ENCODE assay signal across 23 mouse cellular contexts in the genomic region with DNA sequence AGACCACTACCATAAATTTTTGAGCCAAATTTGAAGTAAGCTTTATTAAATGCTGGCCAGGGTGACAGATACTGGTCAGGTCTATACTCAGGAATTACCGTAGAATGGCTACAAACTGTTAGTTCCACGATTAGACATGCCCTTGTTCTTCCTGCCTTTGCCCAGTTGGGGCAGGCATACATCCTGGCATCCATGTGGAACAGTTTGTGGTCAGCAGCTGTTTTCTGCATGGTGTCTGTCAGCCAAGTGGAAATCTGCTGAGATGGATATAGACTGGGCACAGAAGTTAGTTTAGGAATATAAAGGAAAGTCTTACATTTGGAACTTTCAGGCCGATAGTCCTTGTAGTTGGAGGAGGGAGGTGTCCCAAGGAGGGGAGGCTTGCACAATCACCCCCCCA.
DNase-seq lines count a peak whose midpoint lies in the region; ATAC-seq and TF ChIP-seq lines count a peak whose summit lies in the region.
"Had no signal": no experiment of that assay in that cellular context is flagged by ENCODE, and none has a peak within 500 bp of the region (broad histone marks: within the 10 kb centered on the region; RNA-seq: fewer than 3 reads in every experiment).

No protein-coding gene starts in this region.

- H3K9me3 ChIP-seq in forebrain, postnatal 0 days (ENCODE audit: low read length), result no peaks in the 10 kb centered on the region
- H3K9me3 ChIP-seq in forebrain, embryonic 13.5 days (replicated peaks), result no peaks in the 10 kb centered on the region
- no peaks in the 10 kb centered on the region for H3K9me3 ChIP-seq in lung, postnatal 0 days (ENCODE audit: low read length)
- H3K9me3 ChIP-seq in intestine, embryonic 15.5 days, result no peaks in the 10 kb centered on the region
- H3K9me3 ChIP-seq: embryonic facial prominence, embryonic 12.5 days; forebrain, embryonic 12.5 days; hindbrain, embryonic 13.5 days had no signal

- no peak overlapping the region for H3K4me3 ChIP-seq in forebrain, postnatal 0 days (ENCODE audit: low read depth, low read length)
- H3K4me3 ChIP-seq in forebrain, embryonic 13.5 days, result no peak overlapping the region
- H3K4me3 ChIP-seq in lung, postnatal 0 days (ENCODE audit: low read depth, low read length), result no peak overlapping the region
- no peak overlapping the region for H3K4me3 ChIP-seq in lung, adult 2 months (replicated peaks; ENCODE audit: extremely low read depth, low read depth, low read length)
- no peak overlapping the region for H3K4me3 ChIP-seq in intestine, embryonic 15.5 days (replicated peaks)
- H3K4me3 ChIP-seq: embryonic facial prominence, embryonic 12.5 days; erythroblast, embryonic 14.5 days; forebrain, embryonic 12.5 days; gastrocnemius, adult 2 months; hindbrain, embryonic 13.5 days had no signal

- TF ChIP-seq POLR2A in lung, adult 2 months (IDR thresholded peaks at IDR 0.05; ENCODE audit: borderline replicate concordance, extremely low read depth, low read depth, low read length), result no peak

- H3K27me3 ChIP-seq in forebrain, postnatal 0 days (ENCODE audit: insufficient read depth, low read length), result no peaks in the 10 kb centered on the region
- no peaks in the 10 kb centered on the region for H3K27me3 ChIP-seq in forebrain, embryonic 13.5 days
- H3K27me3 ChIP-seq in lung, postnatal 0 days (replicated peaks; ENCODE audit: insufficient read depth, low read length), result no peaks in the 10 kb centered on the region
- no peaks in the 10 kb centered on the region for H3K27me3 ChIP-seq in Patski
- H3K27me3 ChIP-seq in intestine, embryonic 15.5 days (replicated peaks), result no peaks in the 10 kb centered on the region
- H3K27me3 ChIP-seq: embryonic facial prominence, embryonic 12.5 days; forebrain, embryonic 12.5 days; hindbrain, embryonic 13.5 days had no signal

- no peak overlapping the region for H3K4me2 ChIP-seq in forebrain, postnatal 0 days (ENCODE audit: low read depth)
- no peak overlapping the region for H3K4me2 ChIP-seq in forebrain, embryonic 13.5 days
- H3K4me2 ChIP-seq in lung, postnatal 0 days (replicated peaks; ENCODE audit: low read depth, low read length), result no peak overlapping the region
- no peak overlapping the region for H3K4me2 ChIP-seq in intestine, embryonic 15.5 days (replicated peaks)
- H3K4me2 ChIP-seq: embryonic facial prominence, embryonic 12.5 days; forebrain, embryonic 12.5 days; heart, embryonic 11.5 days; hindbrain, embryonic 13.5 days had no signal

- H3K36me3 ChIP-seq in forebrain, postnatal 0 days (ENCODE audit: insufficient read depth), result no peaks in the 10 kb centered on the region
- H3K36me3 ChIP-seq in forebrain, embryonic 13.5 days (ENCODE audit: poor library complexity, severe bottlenecking), result no peaks in the 10 kb centered on the region
- H3K36me3 ChIP-seq in lung, postnatal 0 days (ENCODE audit: insufficient read depth, low read length), result no peaks in the 10 kb centered on the region
- no peaks in the 10 kb centered on the region for H3K36me3 ChIP-seq in intestine, embryonic 15.5 days
- H3K36me3 ChIP-seq: embryonic facial prominence, embryonic 12.5 days; forebrain, embryonic 12.5 days; hindbrain, embryonic 13.5 days had no signal

- in situ Hi-C loops in Patski (cut with MboI; ENCODE audit: low pct_unique_long_range_greater_than_20kb), result no loop called here

- TF ChIP-seq EP300 in lung, postnatal 0 days (IDR thresholded peaks at IDR 0.05), result no peak

- H3K9ac ChIP-seq in forebrain, postnatal 0 days, result no peak overlapping the region
- no peak overlapping the region for H3K9ac ChIP-seq in forebrain, embryonic 13.5 days
- H3K9ac ChIP-seq in lung, postnatal 0 days (replicated peaks; ENCODE audit: low read depth), result no peak overlapping the region
- H3K9ac ChIP-seq in intestine, embryonic 15.5 days, result no peak overlapping the region
- H3K9ac ChIP-seq: embryonic facial prominence, embryonic 12.5 days; forebrain, embryonic 12.5 days; hindbrain, embryonic 13.5 days had no signal

- WGBS in forebrain, postnatal 0 days, result 90% methylated on average over 3 of the region's 3 CpGs
- WGBS in forebrain, embryonic 13.5 days, result 95% methylated on average over 3 of the region's 3 CpGs
- WGBS in lung, postnatal 0 days, result 83% methylated on average over 3 of the region's 3 CpGs
- 89% methylated on average over 3 of the region's 3 CpGs for WGBS in lung, adult 2 months
- 90% methylated on average over 3 of the region's 3 CpGs for WGBS in intestine, embryonic 15.5 days

- POLR2A ChIA-PET in Patski (lab: Charles Lee), result no interaction called here

- no peaks in the 10 kb centered on the region for H3K4me1 ChIP-seq in forebrain, postnatal 0 days (ENCODE audit: insufficient read depth)
- H3K4me1 ChIP-seq in forebrain, embryonic 13.5 days, result peaks cover 3% of the 10 kb centered on the region; the same call in 1 of the 2 replicates
- H3K4me1 ChIP-seq in lung, postnatal 0 days (ENCODE audit: insufficient read depth, low read depth, low read length), result no peaks in the 10 kb centered on the region
- H3K4me1 ChIP-seq in lung, adult 2 months (ENCODE audit: control insufficient read depth, insufficient read depth, low read length), result no peaks in the 10 kb centered on the region
- no peaks in the 10 kb centered on the region for H3K4me1 ChIP-seq in intestine, embryonic 15.5 days (replicated peaks)

- peak; percentile 35 for DNase-seq in forebrain, postnatal 0 days
- no peak for DNase-seq in lung, postnatal 0 days (ENCODE audit: low spot score)
- DNase-seq in lung, adult 2 months, result no peak
- DNase-seq in 3134 (ENCODE audit: extremely low read depth, insufficient read length, low spot score), result peak; percentile 14
- DNase-seq in Patski (ENCODE audit: low read depth, low spot score), result no peak
- DNase-seq: adrenal gland, postnatal 10 days; adrenal gland, postnatal 36 days; cerebellum, adult 18-20 months; cerebellum, adult 9-10 months; cerebellum, postnatal 14 days; gastrocnemius, adult 2 months; gastrocnemius, postnatal 14 days; heart, adult 11 months had no signal

- no peak overlapping the region for H3K27ac ChIP-seq in forebrain, postnatal 0 days (ENCODE audit: low read depth, low read length)
- H3K27ac ChIP-seq in forebrain, embryonic 13.5 days, result no peak overlapping the region
- no peak overlapping the region for H3K27ac ChIP-seq in lung, postnatal 0 days (ENCODE audit: low read length)
- H3K27ac ChIP-seq in intestine, embryonic 15.5 days, result no peak overlapping the region
- H3K27ac ChIP-seq: embryonic facial prominence, embryonic 12.5 days; forebrain, embryonic 12.5 days; gastrocnemius, adult 2 months; hindbrain, embryonic 13.5 days had no signal

- ATAC-seq in forebrain, postnatal 0 days, result peak; percentile 53
- ATAC-seq in forebrain, embryonic 13.5 days, result no peak
- peak; percentile 35; the same call in 1 of the 2 replicates for ATAC-seq in lung, postnatal 0 days
- ATAC-seq in Patski, result peak; percentile 85
- ATAC-seq in intestine, embryonic 15.5 days, result no peak
- ATAC-seq: forebrain, embryonic 16.5 days; hindbrain, embryonic 16.5 days; inflammation-experienced regulatory T-cells, adult 6 months had no signal

- 0 out of 2 replicates have a peak, but pooled peaks have one; percentile 21 for TF ChIP-seq CTCF in forebrain, postnatal 0 days (IDR thresholded peaks at IDR 0.05; ENCODE audit: low read depth)
- no peak for TF ChIP-seq CTCF in lung, postnatal 0 days (IDR thresholded peaks at IDR 0.05)
- no peak for TF ChIP-seq CTCF in lung, adult 2 months (IDR thresholded peaks at IDR 0.05; ENCODE audit: insufficient read depth, low read length)
- TF ChIP-seq CTCF in Patski (IDR thresholded peaks at IDR 0.05), result no peak

- CTCF ChIA-PET in Patski (lab: Charles Lee), result interaction anchor here (0.8 kb wide), 1 partner anchor 9 kb away, joined by 3 read pairs; no protein-coding TSS in a partner anchor

Comparison
In these comparisons a context has a peak if more than half of its experiments do, and no peak if none do; other contexts are left out.
1. ATAC-seq: peak in forebrain, postnatal 0 days (single experiment), lung, postnatal 0 days (single experiment) and Patski (single experiment); none in forebrain, embryonic 13.5 days (single experiment) and intestine, embryonic 15.5 days (single experiment).
2. DNase-seq: peak in forebrain, postnatal 0 days (single experiment) and 3134 (single experiment); none in lung, postnatal 0 days (single experiment), lung, adult 2 months (single experiment) and Patski (single experiment).